Mouse (Mus musculus): ENCODE measurements around the gene Stat4.

Stat4 gene

GRCm38 (mm10) chr1:52146214-52146970 lies 159.4 kb downstream of the Stat4 start:
- DNase-seq (ENCODE audit: low read depth): no peak

DNA sequence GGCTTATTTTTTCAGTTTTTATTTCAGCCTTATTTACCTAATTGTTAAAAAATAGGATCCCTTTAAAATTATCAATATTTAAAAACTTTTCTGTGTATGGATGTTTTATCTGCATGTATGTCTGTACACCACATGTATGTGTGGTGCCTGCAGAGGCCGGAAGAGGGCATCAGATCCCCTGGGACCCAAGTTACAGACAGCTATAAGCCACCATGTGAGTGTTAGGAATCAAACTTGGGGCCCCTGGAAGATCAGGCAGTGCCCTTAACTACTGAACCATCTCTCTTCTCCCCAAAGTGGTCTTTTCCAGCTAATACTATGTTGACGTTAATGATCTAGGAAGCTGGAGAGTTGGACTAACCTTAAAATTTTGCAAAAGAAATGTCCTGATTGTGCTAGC lies 160.5 kb downstream of the Stat4 start:
- no peak for DNase-seq (ENCODE audit: low read depth)

DNA sequence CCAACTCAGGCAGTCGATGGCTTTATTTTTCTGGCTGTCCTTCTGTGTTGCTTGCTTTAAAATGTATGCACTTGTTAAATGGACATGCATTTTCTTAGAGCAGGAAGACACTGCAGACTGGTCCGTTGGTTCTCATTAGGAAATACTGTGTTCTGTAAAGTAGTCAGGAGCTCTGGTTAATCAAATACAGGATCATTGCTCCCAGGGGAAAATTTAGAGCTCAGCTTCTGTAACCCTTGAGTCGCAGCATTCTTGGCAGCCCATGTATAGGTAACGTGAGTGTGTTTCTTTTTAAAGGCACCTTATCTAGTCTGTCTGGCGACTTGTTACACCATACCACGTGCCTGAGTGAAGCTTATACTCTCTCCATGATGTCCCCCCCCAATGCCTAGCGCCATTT lies 161.2 kb downstream of the Stat4 start:
- DNase-seq (ENCODE audit: low read depth): no peak

DNA sequence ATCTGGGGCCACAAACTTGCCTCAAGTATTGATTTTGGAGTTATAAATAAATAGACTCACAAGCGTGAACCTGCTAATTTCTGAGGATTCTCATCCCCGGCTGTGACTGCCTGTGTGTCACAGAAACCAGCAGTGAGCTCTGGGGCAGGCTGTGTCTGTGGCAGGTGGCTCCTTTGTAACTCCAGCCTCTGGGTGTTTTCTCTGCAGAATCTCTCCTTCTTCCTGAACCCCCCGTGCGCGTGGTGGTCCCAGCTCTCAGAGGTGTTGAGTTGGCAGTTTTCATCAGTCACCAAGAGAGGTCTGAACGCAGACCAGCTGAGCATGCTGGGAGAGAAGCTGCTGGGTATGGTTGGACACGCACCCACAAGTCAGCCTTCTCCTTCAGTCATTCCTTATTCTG lies 161.7 kb downstream of the Stat4 start:
- DNase-seq (ENCODE audit: low read depth): no peak

- no peak for DNase-seq (ENCODE audit: low read depth)
Observed at GRCm38 (mm10) chr1:52149934-52150346, 163.0 kb downstream of the Stat4 start.

DNA sequence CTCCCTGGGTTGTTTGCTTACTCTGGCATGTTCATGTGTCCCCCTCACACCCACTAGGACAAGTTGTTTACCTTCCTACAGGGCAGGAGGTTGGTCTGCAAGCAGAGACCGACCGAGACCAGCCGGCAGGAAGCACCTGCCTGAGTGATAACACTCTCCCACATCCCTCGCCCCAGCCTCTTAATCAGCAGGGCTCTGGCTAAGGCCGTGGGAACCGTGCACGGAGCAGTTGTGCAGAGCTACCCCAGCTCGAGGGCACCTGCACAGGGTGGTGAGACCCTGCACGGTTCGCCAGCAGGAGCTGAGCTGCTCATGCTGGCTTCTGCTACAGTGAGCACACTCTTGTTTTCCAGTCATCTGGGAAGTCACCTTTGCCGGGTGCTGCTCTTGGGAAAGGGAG lies 163.7 kb downstream of the Stat4 start:
- no peak for DNase-seq (ENCODE audit: low read depth)

DNA sequence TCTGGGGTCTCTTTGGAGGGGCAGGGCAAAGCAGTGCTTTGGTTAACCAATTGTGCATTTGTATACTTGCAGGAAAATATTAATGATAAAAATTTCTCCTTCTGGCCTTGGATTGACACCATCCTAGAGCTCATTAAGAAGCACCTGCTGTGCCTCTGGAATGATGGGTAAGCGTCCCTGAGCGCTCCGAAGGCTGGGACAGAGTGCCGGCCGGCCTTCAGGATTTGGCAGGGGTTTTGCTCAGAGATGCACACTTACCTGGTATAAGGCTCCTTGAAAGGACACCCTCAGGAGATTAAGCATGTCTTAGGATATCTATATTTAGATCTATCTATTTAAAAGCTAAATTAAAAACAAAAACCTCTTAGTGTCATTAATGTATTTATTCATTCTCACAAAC lies 164.2 kb downstream of the Stat4 start:
- no peak for DNase-seq (ENCODE audit: low read depth)

DNA sequence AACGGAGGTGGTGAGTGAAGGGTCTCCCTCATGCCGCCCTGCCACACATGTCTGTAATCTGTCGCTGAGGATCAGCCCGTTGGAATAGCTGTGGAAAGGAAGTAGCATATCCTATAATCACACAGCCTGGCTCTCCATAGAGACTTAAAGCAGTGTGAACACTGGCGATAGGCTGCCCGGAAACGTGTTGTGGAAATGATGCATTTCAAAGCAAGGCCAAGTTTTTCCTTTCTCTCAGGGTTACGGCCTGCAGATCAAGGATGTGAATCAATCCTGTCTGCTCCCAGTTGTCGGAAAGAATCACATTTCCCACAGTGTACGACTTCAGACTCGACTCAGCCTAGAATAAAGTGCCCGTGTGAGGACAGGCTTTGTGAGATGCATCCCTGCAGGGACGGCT lies 165.4 kb downstream of the Stat4 start:
- no peak for DNase-seq (ENCODE audit: low read depth)

- DNase-seq (ENCODE audit: low read depth): no peak
Observed at GRCm38 (mm10) chr1:52152936-52153335, 166.0 kb downstream of the Stat4 start.

DNA sequence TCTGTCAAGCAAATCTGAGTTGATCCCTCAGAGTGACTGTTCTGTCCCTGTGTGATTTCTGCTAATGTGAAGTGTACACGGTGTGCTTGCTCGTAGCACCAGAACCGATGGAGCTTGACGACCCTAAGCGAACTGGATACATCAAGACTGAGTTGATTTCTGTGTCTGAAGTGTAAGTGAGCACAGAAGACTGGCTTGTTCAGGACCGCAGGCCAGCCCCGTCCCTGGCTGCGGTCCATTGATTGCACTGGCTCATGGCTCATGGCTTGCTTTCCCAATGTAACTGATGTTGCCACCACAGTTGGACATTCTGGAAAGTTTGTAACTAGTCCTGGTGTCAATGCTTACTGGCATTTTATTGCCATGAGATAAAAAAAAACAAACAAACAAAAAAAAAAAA lies 167.9 kb downstream of the Stat4 start:
- DNase-seq (ENCODE audit: low read depth): no peak

DNA sequence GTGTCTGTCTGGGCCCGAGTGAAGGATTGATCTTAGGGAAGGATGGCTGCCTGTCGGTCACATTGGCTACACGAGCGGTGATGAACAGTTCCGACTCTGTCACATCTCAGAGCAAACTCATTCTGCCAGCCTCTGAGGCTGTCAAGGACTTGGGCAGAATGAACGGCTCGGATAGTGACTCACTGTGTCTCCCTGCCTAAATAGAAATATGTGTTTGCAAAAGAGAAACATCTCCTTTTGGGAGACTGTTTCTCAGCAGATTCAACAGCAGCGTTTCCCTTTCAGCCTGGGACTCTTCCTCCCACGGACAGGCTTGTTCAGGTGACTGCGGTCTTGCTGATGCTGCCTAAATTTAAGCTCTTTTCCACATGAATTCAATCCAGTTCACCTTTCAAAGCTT lies 169.4 kb downstream of the Stat4 start:
- no peak for DNase-seq (ENCODE audit: low read depth)
